Mouse (Mus musculus): ENCODE measurements around the gene Gm5269. TPM values are rescaled to one million over a fixed set of nuclear protein-coding genes. Genes with fewer than 3 reads are reported as not detected.
A peak's percentile ranks its signal among the peaks of the same experiment; 100 is the strongest.

The Gm5269 gene
- polyA plus RNA-seq, 1 experiment from 2014 or later: not detected

DNA sequence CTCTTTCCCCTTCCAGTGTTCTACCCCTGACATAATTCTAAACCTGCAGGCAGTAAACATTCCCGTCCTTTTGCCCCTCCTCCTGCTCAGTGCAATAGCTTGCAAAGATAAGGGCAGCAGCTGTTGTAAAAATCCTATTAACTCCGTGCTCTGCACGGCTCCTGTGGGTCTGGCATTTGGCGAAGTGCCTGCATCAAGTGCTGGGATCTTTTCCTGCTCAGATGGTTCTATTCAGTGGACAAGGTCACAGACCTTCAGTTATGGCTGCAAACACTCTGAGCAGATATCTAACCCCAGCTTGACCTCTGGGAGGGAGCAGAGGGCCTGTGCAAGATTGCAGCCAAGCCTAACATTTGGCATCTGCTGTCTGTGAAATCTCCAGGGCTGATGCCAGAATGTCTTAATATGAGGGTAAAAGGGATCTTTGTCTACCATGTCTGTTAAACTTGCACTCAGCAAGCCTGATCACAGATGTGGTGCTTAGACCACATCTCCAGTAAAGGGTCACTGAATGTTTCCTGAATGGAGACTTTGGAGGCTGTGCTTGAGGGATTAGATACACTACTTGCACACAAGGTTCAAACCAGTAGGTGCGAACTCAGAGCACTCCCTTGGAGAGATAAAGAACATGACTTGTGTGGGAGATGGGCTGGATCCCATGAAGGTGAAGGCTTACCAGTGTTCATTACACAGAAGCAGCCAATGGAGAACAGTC, 15.2 kb upstream of the Gm5269 start:
- peak; percentile 76 for DNase-seq (ENCODE audit: low spot score)
- Histone ChIP-seq H3K4me1 (peaks cover 14% of the 10 kb centered on the region), H3K27me3 (ENCODE audit: insufficient read depth, poor library complexity, severe bottlenecking) (no peaks in the 10 kb centered on the region), H3K27ac (peak overlapping the region; percentile 64), H3K36me3 (no peaks in the 10 kb centered on the region), H3K9me3 (no peaks in the 10 kb centered on the region), H3K4me3 (no peak overlapping the region)
- 10% methylated on average over 5 of the region's 5 CpGs for WGBS

DNA sequence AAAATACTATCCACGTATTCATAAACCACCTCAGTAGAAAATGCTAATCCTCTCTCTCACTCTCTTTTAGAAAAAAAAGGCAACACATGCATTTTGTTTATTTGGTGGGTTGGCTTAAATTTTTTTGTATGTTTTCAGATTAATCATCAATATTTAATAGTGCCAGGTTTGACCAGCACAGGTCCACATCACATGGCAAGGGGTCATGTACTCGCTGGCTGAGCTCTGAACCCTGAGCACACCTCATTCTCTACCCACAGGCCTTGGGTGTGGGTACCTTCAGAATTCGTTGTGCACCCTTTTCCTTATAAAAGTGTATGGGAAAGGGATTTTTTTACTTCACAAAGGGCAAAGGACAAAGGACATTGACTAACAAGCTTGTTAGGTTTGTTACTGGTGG, 14.1 kb upstream of the Gm5269 start:
- DNase-seq (ENCODE audit: low spot score): no peak
- H3K27ac ChIP-seq: no peak overlapping the region; the same call in 1 of the 2 replicates
- H3K4me1 ChIP-seq: peaks cover 14% of the 10 kb centered on the region
- no peaks in the 10 kb centered on the region for H3K27me3 ChIP-seq (ENCODE audit: insufficient read depth, poor library complexity, severe bottlenecking)
- 78% methylated on average over 3 of the region's 3 CpGs for WGBS
- H3K9me3 ChIP-seq: no peaks in the 10 kb centered on the region
- no peaks in the 10 kb centered on the region for H3K36me3 ChIP-seq
- H3K4me3 ChIP-seq: no peak overlapping the region

DNA sequence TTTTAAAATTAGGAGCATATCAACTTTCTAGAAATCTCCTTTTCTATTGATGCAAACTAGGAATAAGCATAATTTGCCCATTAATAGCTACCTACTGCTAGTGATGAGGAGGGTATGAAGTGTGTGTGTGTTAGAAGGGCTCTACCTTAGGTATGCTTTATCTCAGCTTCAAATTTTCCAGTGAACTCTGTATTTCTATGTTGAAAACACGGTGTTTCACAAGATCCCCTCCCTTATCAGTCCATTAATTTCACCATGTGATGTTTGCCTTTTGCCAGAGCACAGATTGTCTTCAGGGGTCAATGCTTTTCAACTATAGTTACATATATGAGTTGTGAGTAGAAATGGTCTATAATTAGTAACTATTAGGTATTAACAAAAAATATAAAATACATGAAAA, 8.0 kb upstream of the Gm5269 start:
- 46% methylated on average over 1 of the region's 1 CpGs for whole genome bisulfite sequencing
- H3K4me3 ChIP-seq: no peak overlapping the region
- H3K27me3 ChIP-seq (ENCODE audit: insufficient read depth, poor library complexity, severe bottlenecking): no peaks in the 10 kb centered on the region
- no peak overlapping the region for H3K27ac ChIP-seq
- H3K36me3 ChIP-seq: no peaks in the 10 kb centered on the region
- H3K4me1 ChIP-seq: no peaks in the 10 kb centered on the region
- DNase-seq (ENCODE audit: low spot score): no peak
- no peaks in the 10 kb centered on the region for H3K9me3 ChIP-seq

DNA sequence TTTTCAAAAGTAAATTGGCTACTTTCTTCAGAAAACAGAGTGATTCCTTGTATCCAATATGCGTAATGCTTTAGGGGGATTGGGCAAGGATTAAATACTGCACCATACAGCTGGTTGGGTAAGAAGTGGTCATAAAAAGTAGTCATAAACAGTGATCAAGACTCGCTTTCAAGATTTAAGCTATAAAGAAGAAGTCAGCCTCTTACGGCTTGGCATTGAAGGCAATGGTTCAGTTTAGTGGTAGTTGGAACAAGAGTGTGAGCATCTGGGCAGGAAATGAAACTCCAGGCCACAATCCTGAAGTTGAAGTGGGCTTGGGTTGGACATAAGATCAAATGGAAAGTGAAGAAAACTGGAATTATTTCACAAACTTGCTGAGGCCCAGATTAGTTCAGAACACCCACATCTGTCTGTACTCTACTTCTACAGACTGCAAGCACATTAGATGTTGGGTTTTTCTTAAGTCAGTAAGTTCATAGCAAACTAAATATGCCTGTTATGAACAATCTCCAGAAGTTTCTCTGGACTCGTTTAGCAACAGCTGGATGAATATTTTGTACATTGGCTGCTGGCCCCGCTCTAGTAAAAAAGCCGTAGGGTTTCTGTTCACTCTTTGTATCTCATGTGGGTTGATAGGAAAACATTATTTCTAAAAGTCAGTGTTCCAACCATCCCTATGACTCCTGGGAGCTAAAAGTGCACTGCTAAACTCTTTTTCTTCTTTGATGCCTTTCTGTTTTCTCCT, 4.3 kb upstream of the Gm5269 start:
- H3K9me3 ChIP-seq: no peaks in the 10 kb centered on the region
- DNase-seq (ENCODE audit: low spot score): no peak

DNA sequence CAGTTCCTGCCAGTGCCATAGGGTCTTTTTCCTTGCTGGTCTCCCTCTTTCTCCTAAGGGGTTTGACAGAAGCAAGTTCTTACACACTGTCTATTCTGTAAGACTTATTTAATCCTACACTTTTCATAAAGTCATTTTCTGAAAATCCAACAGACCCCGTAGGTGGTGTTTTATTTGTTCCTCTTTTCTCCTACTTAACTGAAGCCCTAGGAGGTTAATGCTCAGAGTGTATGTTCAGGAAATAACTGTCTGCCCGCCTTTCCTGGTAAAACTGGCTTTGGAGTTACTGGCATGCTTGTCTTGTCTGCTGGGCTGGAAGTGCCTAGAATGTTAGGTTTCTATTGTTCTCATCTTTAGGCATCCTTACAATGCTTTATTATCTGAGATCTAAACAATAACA, 1.9 kb upstream of the Gm5269 start:
- H3K4me1 ChIP-seq: no peaks in the 10 kb centered on the region
- 66% methylated on average over 2 of the region's 2 CpGs for WGBS
- no peaks in the 10 kb centered on the region for H3K36me3 ChIP-seq
- H3K4me3 ChIP-seq: no peak overlapping the region
- H3K27ac ChIP-seq: no peak overlapping the region
- no peak for DNase-seq (ENCODE audit: low spot score)
- no peaks in the 10 kb centered on the region for H3K9me3 ChIP-seq
- no peaks in the 10 kb centered on the region for H3K27me3 ChIP-seq (ENCODE audit: insufficient read depth, poor library complexity, severe bottlenecking)

More for the DNA sequence above, 4.3 kb upstream of the Gm5269 start:
- no peak overlapping the region for H3K27ac ChIP-seq
- H3K27me3 ChIP-seq (ENCODE audit: insufficient read depth, poor library complexity, severe bottlenecking): no peaks in the 10 kb centered on the region
- no peak overlapping the region for H3K4me3 ChIP-seq
- H3K36me3 ChIP-seq: no peaks in the 10 kb centered on the region
- 85% methylated on average over 6 of the region's 6 CpGs for WGBS
- no peaks in the 10 kb centered on the region for H3K4me1 ChIP-seq

DNA sequence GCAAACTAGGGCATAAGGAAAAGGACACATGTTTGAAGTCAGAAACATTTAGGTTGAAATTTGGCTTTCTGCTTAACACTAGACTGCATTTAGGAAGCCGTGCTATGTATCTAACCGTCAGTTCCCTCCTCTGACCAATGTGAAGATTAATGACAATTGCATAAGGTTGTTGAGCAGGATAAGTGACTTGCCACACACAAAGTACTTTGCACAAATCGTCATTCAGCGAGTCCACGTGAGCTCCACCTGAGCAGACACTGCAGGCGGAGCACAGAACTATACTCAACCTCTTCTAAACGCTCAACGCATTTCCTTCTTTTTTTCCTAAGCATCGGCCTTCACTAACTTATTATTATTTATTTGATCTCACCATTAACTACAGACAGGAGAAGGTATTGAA, 3.3 kb downstream of the Gm5269 start:
- H3K36me3 ChIP-seq: no peaks in the 10 kb centered on the region
- WGBS: 88% methylated on average over 9 of the region's 9 CpGs
- no peaks in the 10 kb centered on the region for H3K27me3 ChIP-seq (ENCODE audit: insufficient read depth, poor library complexity, severe bottlenecking)
- no peak for DNase-seq (ENCODE audit: low spot score)
- no peak overlapping the region for H3K4me3 ChIP-seq
- H3K9me3 ChIP-seq: no peaks in the 10 kb centered on the region
- no peak overlapping the region for H3K27ac ChIP-seq
- no peaks in the 10 kb centered on the region for H3K4me1 ChIP-seq

DNA sequence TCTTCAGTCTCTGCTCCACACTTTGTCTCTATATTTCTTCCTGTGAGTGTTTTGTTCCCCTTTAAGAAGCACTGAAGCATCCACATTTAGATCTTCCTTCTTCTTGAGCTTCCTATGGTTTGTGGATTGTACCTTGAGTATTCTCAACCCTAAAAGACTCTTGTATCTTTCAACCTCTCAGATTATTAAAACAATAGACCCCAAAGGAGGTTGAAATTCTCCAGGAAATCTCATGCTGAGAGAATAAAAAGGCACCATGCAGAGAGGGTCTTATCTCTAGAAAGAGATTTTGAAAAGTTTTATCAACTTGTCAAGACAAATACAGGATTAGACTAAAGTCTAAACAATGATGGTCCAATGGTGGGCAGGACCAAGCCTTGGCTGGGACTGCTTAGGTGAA, 6.7 kb downstream of the Gm5269 start:
- no peak overlapping the region for H3K4me3 ChIP-seq
- no peaks in the 10 kb centered on the region for H3K9me3 ChIP-seq
- H3K27me3 ChIP-seq (ENCODE audit: insufficient read depth, poor library complexity, severe bottlenecking): no peaks in the 10 kb centered on the region
- DNase-seq (ENCODE audit: low spot score): no peak
- no peak overlapping the region for H3K27ac ChIP-seq
- no peaks in the 10 kb centered on the region for H3K36me3 ChIP-seq
- no peaks in the 10 kb centered on the region for H3K4me1 ChIP-seq

DNA sequence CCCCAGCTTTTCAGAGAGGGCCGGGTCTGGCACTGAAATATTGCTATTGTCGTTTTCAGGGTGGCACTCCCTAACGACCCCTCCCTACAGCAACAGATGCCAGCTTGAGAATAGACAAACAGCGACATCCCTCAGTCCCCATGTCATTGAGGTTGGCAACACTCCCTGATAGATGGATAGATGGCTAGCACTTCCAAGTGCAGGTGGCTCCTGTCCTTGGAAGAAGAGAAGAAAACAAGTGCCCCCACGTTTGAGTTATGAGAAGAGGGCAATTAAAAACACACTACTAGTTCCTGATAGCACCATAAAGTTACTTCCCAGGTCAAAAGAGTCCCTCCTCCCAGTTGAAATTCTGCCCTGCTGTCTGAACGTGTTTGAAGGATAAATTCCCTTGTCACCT, 8.0 kb downstream of the Gm5269 start:
- Histone ChIP-seq H3K36me3 (no peaks in the 10 kb centered on the region), H3K27me3 (ENCODE audit: insufficient read depth, poor library complexity, severe bottlenecking) (no peaks in the 10 kb centered on the region), H3K4me3 (no peak overlapping the region), H3K27ac (no peak overlapping the region), H3K9me3 (no peaks in the 10 kb centered on the region), H3K4me1 (no peaks in the 10 kb centered on the region)
- DNase-seq (ENCODE audit: low spot score): no peak
- WGBS: 62% methylated on average over 6 of the region's 6 CpGs

DNA sequence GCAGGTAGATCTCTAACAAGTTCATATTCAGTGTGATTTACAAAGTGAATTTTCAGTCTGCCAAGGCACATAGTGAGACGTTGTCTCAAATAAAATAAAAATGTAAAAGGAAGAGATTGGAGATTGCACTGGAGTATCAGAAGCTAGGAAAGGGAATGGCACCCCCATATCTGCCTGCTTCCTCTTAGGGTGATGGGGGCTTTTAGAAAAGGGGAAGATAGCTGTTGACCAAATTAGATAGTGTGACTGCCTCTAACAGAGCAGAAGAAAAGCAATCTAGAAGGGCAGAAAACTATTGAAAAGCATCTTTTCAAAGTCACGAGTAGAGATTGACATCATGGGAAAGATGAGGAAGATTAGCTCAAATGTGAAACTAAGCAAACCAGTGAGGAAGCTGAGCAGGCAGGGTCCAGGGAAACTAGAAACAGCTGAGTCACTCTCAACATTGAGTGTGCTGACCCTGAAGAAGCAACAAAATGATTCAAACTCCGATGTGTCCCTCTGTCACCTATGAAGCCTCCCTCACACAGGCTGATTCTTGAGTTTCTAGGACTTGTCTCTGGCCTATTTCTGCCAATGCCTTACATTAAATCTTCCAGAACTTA, 8.7 kb downstream of the Gm5269 start:
- WGBS: 74% methylated on average over 3 of the region's 3 CpGs
- Histone ChIP-seq H3K4me1 (no peaks in the 10 kb centered on the region), H3K4me3 (no peak overlapping the region), H3K9me3 (no peaks in the 10 kb centered on the region), H3K36me3 (no peaks in the 10 kb centered on the region), H3K27ac (no peak overlapping the region), H3K27me3 (ENCODE audit: insufficient read depth, poor library complexity, severe bottlenecking) (no peaks in the 10 kb centered on the region)
- no peak for DNase-seq (ENCODE audit: low spot score)

DNA sequence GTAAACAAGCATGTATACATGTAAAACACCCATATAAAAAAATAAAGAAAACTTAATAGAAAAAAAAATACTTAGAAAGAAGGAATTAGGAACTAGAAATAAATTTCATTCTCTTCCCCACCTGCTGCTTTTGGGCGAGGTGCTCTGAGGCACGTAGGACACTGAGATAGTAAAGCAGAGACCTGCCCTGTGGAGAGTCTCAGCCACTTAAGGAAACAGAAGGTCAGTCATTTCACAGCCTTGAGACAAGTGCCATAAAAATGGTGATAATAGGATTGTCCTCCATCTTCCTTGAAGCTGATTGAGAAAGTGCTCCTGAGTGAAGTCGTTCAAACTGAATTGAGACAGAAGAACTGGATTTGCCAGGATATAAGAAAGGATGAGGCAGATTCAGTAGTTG, 12.6 kb downstream of the Gm5269 start:
- H3K4me1 ChIP-seq: no peaks in the 10 kb centered on the region
- H3K27me3 ChIP-seq (ENCODE audit: insufficient read depth, poor library complexity, severe bottlenecking): no peaks in the 10 kb centered on the region
- no peak overlapping the region for H3K27ac ChIP-seq
- no peak overlapping the region for H3K4me3 ChIP-seq
- no peaks in the 10 kb centered on the region for H3K36me3 ChIP-seq
- H3K9me3 ChIP-seq: no peaks in the 10 kb centered on the region
- 71% methylated on average over 3 of the region's 3 CpGs for WGBS
- no peak for DNase-seq (ENCODE audit: low spot score)

DNA sequence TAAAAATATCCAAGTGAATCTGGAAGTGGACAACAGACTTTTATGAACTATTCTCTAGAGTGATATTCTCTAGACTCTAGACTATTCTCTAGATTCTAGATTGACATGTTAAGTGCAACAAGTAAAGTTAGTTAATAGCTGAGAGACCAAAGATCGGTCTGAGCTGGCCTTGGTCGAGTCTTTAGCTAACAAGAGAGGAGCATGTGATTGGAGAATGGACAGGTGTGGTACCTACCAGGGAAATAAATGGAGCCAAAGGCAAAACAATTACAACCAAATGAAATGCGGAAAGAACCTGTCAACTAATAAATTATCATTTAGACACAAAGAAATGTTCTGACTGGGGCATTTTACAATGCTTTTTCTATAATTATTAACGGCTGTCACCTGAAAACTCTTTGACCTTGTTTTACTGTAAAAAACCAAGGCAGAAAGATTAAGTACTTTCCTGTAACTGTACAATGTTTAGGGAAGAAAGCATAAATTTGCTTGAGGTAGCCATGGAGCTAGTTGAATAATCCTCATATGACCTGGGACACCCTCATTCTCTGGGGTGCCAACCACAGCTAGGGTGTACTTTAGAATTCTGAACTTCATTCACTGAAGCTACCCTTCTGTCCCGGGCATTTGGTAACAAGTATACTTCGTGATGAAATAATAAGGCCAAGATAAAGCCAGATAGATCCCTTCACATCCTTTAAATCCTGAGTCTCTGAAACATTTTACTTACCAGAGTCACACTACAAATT, 13.4 kb downstream of the Gm5269 start:
- 81% methylated on average over 6 of the region's 6 CpGs for WGBS
- Histone ChIP-seq H3K9me3 (no peaks in the 10 kb centered on the region), H3K27ac (no peak overlapping the region), H3K36me3 (no peaks in the 10 kb centered on the region), H3K4me1 (no peaks in the 10 kb centered on the region), H3K4me3 (no peak overlapping the region), H3K27me3 (ENCODE audit: insufficient read depth, poor library complexity, severe bottlenecking) (no peaks in the 10 kb centered on the region)
- no peak for DNase-seq (ENCODE audit: low spot score)

DNA sequence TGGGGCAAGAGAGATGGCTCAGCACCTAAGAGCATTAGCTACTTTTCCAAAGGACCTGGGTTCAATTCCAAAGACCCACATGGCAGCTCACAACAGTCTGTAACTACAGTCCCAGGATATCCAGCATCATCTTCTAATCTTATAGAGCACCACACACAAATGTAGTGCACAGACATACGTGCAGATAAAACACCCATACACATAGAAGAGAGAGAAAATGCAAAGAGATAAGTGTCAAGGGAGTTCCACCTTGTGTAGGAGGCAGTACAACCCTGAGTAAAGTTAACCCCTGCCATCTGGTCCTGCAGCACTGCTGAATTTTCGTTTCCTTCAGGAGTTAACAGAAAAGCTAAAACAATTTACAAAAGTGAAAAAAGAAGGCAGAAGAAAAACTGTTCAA, 14.4 kb downstream of the Gm5269 start:
- Histone ChIP-seq H3K4me3 (no peak overlapping the region), H3K27me3 (ENCODE audit: insufficient read depth, poor library complexity, severe bottlenecking) (no peaks in the 10 kb centered on the region), H3K4me1 (no peaks in the 10 kb centered on the region), H3K36me3 (no peaks in the 10 kb centered on the region), H3K27ac (no peak overlapping the region), H3K9me3 (no peaks in the 10 kb centered on the region)
- 65% methylated on average over 2 of the region's 2 CpGs for WGBS
- DNase-seq (ENCODE audit: low spot score): no peak

DNA sequence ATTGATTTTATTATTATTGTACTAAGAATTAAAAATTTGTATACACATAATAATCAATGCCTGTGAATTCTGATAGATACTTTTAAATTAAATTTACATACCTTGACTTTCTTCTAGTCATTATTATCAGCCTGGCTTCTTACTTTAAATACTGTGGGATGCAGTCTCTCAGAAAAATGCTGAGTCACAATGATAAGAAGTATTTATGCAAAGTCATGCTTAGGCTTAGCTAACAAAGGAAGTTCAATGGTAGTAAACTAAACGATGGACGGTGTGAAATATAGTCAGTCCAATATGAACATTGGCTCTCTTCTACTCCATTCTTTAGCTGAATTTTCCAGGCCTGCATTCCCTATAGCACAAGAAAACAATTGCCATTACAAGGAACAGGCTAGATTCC, 16.8 kb downstream of the Gm5269 start:
- no peak overlapping the region for H3K27ac ChIP-seq
- WGBS: 76% methylated on average over 2 of the region's 2 CpGs
- no peaks in the 10 kb centered on the region for H3K27me3 ChIP-seq (ENCODE audit: insufficient read depth, poor library complexity, severe bottlenecking)
- no peaks in the 10 kb centered on the region for H3K9me3 ChIP-seq
- DNase-seq (ENCODE audit: low spot score): no peak
- H3K36me3 ChIP-seq: no peaks in the 10 kb centered on the region
- H3K4me3 ChIP-seq: no peak overlapping the region
- peaks cover 6% of the 10 kb centered on the region; the same call in 1 of the 2 replicates for H3K4me1 ChIP-seq
